Mouse (Mus musculus) retina, postnatal 1 day (tissue): Measurements from ENCODE around the gene Sh3d21.
"Not testable (repeated sequence)": the region's sequence is repeated elsewhere in the genome, so short reads cannot be mapped to it uniquely, and the experiment has no call there.

Experiments
- DNase-seq: peaks from one replicate; pipeline ENCODE4 v3.0.0-alpha.2; 2012

Sh3d21 gene

DNA sequence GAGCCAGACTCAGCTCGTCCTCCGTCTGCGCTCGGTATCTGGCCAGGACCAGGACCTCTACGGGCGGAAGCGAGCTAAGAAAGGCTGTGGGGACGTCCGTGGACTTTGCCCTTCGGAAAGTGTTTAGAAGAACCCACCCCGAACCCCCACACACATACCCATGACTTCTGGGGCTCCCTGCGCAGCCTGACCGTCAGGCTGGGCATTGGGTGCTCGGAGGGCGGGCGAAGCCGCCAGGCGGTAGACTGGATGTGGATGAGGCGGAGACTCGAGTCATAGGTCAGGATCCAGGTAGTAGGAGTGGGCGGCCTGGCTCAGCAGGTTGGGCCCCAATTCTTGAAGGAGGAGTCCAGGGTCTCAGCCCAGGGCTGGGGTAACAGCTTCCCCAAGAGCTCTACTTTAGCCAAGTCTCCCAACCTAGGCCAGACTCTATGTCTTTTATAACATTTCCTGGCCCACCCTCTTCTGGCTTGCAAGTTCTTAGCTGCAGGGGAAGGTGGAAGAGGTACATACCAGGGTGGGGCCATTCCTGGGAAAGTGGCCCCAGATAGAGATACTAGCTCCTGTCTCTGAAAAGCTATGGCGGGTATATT is at the start of gene Sh3d21:
TSS of gene Sh3d21 (minus strand) at position 425 of the 593 bp plus-strand sequence.
- DNase-seq = peak; percentile 32

GRCm38 (mm10) chr4:126207081-126207480 is 43.8 kb upstream of the Sh3d21 start:
- no peak for DNase-seq

DNA sequence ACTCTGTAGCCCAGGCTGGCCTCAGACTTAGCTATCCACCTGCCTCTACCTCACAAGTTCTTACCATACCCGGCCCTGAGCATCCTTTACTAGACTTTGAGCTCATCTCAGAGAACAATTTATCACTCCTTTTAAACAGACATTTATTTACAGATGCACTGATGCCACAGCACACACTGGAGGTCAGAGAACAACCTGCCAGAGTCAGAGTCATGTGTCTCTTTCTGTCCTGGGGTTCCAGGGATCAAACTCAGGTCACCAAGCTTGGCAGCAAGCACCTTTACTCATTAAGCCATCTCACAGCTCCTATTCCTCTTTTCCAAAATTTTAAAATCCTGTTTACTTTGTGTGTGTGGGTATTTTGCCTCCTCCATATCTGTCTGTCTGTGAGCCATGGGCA is 42.1 kb upstream of the Sh3d21 start:
- DNase-seq = no peak

- no peak for DNase-seq
Observed at GRCm38 (mm10) chr4:126204661-126205230, 41.5 kb upstream of the Sh3d21 start.

DNA sequence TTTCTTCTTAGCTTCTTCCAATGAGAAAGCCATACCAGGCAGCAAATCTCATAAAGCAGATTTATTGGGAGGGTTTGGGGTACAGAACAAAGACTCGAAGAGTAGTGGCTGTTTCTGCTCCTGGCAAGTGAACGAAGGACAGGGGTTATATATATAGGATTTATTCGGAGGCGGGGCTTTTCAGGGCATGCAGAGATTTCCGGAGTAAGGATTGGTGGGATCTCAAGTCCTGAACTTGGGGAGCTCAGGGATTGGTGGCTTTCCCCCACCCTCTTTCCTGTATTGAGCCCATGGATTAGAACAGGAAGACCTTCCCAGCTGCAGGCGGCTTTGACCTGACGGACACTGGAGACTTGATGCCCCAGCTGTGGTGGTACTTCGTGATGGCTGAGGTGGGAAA is 40.7 kb upstream of the Sh3d21 start:
- DNase-seq = no peak

DNA sequence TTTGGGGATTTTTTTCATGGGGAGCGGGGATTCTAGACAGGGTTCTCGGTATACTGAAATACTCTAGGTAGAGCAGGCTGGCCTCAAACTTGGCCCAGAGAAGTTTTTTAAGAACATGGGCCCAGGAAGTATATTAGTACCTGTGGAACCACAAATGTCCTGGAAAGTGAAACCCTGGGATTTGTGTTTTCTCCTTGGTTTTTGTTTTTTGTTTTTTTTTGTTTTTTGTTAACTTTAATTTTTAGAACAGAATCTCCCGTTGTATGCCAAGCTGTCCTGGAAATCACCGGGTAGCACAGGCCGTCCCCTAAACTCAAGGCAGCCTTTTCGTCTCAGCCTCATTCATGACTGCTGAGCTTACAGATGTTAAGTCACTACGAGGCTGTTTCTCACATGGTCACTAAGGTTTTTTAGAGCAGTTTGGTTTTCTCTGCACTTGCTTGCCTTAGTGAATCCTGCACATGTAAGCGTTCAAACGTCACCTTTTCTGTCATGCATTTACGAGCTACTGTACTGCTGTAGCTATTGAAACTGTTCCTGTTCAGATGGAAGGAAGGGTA is 40.1 kb upstream of the Sh3d21 start:
- DNase-seq = no peak

DNA sequence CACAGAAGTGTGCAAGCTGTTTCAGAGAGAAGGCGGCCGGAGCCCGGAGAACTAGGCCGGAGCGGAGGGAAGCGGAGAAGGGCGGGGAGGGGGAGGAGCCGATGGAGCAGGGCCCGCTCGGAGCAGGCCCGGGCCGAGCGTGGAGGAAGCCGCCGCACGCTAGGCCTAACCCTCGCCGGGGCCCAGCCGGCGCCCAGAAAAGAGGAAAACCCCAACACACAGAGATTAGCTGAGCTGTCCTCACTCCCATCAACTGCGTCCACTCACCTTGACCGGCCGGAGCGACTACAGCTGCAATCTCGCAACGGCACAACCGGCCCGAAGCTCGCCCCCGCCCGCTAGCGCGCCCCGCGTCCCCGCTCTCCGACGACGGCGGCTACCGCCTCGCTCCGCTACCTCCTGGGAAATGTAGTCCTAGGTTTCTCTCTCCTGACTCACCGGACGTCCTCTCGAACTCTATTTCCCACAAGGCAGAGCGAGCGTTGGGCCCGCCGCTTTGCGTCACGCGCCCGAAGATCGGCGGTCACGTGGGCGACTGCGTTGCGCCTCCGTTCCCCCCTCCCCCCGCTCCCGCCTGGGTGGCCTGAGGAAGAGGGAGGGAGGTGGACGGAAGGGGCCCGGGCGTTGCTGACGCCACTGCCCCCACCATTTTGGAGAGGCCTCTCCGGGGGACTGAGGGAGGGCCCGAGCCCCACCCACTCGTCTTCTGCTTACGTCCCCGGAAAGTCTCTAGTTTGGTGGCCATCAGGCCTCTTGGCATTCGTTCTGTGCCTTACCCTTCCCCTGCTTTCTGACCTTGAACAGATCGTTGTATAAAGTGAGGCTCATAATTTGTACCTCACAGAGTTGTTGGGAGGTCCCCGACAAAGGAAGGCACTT is 39.3 kb upstream of the Sh3d21 start, which contains the start of gene Thrap3:
TSS of gene Thrap3 (minus strand) at position 458 of the 879 bp plus-strand sequence.
- DNase-seq = peak; percentile 100

GRCm38 (mm10) chr4:126201514-126202302 is 38.4 kb upstream of the Sh3d21 start:
- DNase-seq = peak; percentile 63

- no peak for DNase-seq
Observed at GRCm38 (mm10) chr4:126200656-126201055, 37.4 kb upstream of the Sh3d21 start.

GRCm38 (mm10) chr4:126200036-126200435 is 36.7 kb upstream of the Sh3d21 start:
- no peak for DNase-seq

DNA sequence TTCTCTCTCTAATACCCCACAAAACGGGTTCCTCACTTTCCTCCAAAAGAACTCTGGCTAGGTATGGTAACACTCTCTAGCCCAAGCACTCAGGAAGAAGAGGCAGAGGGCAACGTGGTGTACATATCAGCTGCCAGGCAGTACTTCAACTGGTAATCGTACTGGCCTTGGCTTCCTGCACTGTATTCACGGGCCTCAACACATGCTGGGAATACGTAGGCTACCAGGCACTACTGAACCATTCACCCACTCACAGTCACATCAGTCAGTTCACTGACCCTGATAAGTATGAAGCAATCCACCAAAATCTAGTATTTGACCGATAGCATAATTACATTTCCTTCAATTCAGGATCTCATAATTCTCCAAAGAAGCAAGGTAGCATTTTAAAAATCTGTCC is 36.3 kb upstream of the Sh3d21 start:
- DNase-seq = no peak

DNA sequence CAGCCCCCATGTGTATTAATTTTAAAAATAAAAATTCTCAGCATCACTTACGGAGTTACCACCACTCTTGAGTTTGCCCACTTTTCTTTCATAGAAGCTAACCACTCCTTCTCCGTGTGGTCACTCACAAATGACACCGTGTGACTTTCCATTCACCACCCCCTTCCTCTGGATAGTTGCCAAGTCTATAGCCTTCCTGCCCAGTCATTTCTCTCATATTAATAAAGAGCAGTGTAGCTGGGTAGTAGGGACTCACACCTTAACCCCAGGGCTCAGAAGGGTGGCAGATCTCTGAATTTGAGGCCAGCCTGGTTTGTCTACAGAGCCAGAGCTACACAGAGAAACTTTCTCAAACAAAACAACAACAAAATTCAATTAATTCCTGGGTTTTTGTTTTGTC is 34.2 kb upstream of the Sh3d21 start:
- DNase-seq = peak; percentile 19

DNA sequence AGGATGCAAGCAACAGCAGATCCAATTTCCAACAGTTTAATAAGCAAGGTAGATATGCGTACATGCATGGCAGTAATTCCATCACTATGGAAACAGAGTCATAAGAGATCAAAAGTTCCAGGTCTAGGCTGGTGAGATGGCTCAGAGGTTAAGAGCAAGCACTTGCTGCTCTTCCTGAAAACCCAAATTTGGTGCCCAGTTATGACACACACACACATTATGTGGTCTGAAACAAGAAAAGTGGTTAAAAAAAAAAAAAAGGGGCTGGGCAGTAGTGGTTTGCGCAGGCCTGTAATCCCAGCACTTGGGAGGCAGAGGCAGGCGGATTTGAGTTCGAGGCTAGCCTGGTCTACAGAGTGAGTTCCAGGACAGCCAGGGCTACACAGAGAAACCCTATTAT is 31.6 kb upstream of the Sh3d21 start:
- DNase-seq = no peak

DNA sequence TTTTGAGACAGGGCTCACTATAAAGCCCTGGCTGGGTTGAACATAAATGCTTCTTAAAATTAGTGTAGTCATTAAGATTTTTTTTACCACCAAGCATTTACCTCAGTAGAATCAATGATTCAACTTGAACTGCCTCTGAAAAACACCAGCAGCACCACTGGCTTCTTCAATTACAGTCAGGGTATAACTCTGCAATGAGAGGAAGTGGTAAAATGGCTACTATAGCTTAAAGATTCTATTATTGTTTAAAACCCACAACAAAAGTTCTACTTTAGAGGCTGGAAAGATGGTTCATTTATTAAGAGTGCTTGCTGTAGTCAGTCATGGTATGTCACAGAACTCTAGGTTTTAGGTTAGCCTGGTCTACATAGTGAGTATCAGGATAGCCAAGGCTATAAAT is 30.9 kb upstream of the Sh3d21 start:
- no peak for DNase-seq

DNA sequence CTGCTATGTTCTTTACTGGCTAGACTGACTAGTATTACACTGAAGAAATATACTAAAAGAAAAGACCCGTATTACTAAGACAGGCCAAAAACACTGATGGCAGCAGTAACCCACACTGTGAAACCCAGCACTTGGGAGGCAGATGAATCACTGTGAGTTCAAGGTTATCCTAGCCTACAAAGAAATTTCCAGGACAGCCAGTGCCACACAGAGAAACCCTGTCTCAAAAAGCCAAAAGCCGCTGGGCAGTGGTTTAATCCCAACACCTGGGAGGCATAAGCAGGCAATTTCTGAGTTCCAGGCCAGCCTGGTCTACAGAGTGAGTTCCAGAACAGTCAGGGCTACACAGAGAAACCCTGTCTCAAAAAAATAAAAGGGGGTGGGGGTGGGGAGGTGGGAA is 27.3 kb upstream of the Sh3d21 start:
- no peak for DNase-seq

DNA sequence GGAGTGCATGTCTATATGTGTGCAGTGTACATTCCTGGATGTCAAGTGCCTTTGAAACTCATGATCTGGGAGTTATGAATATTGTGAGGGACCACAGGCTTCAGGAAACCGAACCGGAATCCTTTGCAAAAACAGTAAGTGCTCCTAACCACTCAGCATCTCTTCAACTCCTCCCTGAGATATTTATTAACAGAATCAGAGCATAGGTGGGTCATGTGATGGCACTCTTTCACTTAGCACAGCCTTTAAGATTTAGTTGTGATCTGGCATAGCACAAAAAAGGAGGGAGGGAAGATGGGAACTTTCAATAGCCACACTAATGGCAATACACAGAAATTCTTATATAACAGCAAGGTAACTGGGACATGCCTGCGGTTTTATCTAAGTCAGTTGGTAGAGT is 23.8 kb upstream of the Sh3d21 start:
- no peak for DNase-seq

- DNase-seq = no peak
Observed at GRCm38 (mm10) chr4:126183034-126183433, 19.7 kb upstream of the Sh3d21 start.

GRCm38 (mm10) chr4:126181170-126181957 is 18.1 kb upstream of the Sh3d21 start:
- DNase-seq = peak; percentile 66

DNA sequence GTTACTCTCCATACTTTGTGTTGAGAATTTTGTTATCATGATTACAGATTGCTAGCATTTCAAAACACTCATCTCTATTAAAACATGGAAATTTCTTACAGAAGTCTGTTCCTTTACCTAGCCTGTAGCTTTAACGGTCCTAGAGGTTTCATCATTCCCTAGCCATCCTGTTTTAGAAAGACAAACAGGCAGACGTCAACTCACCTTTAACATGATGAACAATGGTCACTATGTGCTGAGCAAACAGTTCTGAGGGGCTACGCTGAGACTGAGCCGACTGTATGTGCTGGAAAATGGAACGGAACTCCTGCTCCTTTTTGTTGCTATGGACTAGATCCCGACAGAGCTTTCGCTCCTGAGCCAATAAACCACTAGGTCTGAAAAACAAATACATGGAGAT is 12.7 kb upstream of the Sh3d21 start:
- not testable (repeated sequence) for DNase-seq

GRCm38 (mm10) chr4:126173800-126174199 is 10.5 kb upstream of the Sh3d21 start:
- DNase-seq = no peak

GRCm38 (mm10) chr4:126170737-126171136 is 7.4 kb upstream of the Sh3d21 start:
- DNase-seq = not testable (repeated sequence)

- DNase-seq = no peak
Observed at GRCm38 (mm10) chr4:126168851-126169250, 5.6 kb upstream of the Sh3d21 start.
